ENCODE assay signal across 16 mouse cellular contexts in genomic region chr12:7962314-7962927, GRCm38 (mm10). TPM values are rescaled to one million over a fixed set of nuclear protein-coding genes. Genes with fewer than 3 reads are reported as not detected.
DNase-seq lines count a peak whose midpoint lies in the region; ATAC-seq and TF ChIP-seq lines count a peak whose summit lies in the region.
"Had no signal": no experiment of that assay in that cellular context is flagged by ENCODE, and none has a peak within 500 bp of the region (broad histone marks: within the 10 kb centered on the region; RNA-seq: fewer than 3 reads in every experiment).

No protein-coding gene starts in this region.

- no peak for DNase-seq in heart, adult 18-20 months
- peak; percentile 12 for DNase-seq in kidney, postnatal 10 days
- peak; percentile 95 for DNase-seq in 416B (ENCODE audit: low read depth)
- DNase-seq in embryonic facial prominence, embryonic 14.5 days (ENCODE audit: low spot score), result peak; percentile 63
- no peak for DNase-seq in Muller cell, postnatal 12 days (ENCODE audit: inconsistent ontology term)
- no peak for DNase-seq in gastrocnemius, adult 2 months
- DNase-seq: cerebellum, postnatal 25 days; kidney, adult 18-20 months; thymus, postnatal 4 days had no signal

- peak; percentile 81 for ATAC-seq in heart, embryonic 12.5 days (ENCODE audit: insufficient number of reproducible peaks, low FRiP score)
- no peak for ATAC-seq in kidney, embryonic 14.5 days (ENCODE audit: low FRiP score, low TSS enrichment)
- ATAC-seq in embryonic facial prominence, embryonic 14.5 days (ENCODE audit: low read depth), result no peak
- ATAC-seq: CD4-positive, CD25-positive, alpha-beta regulatory T cell, adult 4 months; midbrain, embryonic 15.5 days; Patski had no signal

- TF ChIP-seq CTCF in gastrocnemius, adult 2 months (IDR thresholded peaks at IDR 0.05), result no peak

- no peak overlapping the region for H3K9ac ChIP-seq in heart, embryonic 12.5 days
- H3K9ac ChIP-seq in kidney, embryonic 14.5 days (ENCODE audit: low read depth, low read length), result no peak overlapping the region
- no peak overlapping the region for H3K9ac ChIP-seq in embryonic facial prominence, embryonic 14.5 days (ENCODE audit: low read depth, low read length)
- H3K9ac ChIP-seq: midbrain, embryonic 15.5 days; neural tube, embryonic 12.5 days; stomach, embryonic 15.5 days had no signal

- no peak overlapping the region for H3K4me2 ChIP-seq in heart, embryonic 12.5 days
- no peak overlapping the region for H3K4me2 ChIP-seq in kidney, embryonic 14.5 days (replicated peaks; ENCODE audit: low read depth, low read length)
- peak overlapping the region; percentile 18; the same call in 1 of the 2 replicates for H3K4me2 ChIP-seq in embryonic facial prominence, embryonic 14.5 days (ENCODE audit: low read depth, low read length)
- H3K4me2 ChIP-seq: midbrain, embryonic 15.5 days; neural tube, embryonic 12.5 days; stomach, embryonic 15.5 days had no signal

- no peaks in the 10 kb centered on the region for H3K36me3 ChIP-seq in heart, embryonic 12.5 days
- H3K36me3 ChIP-seq in kidney, embryonic 14.5 days (ENCODE audit: control insufficient read depth, insufficient read depth, low read length), result no peaks in the 10 kb centered on the region
- H3K36me3 ChIP-seq in embryonic facial prominence, embryonic 14.5 days (ENCODE audit: control insufficient read depth, insufficient read depth, low read length), result no peaks in the 10 kb centered on the region
- H3K36me3 ChIP-seq: midbrain, embryonic 15.5 days; neural tube, embryonic 12.5 days; stomach, embryonic 15.5 days had no signal

- intact Hi-C loops in gastrocnemius, adult 2 months (cut with DNase I), result no loop called here

- 31% methylated on average over 5 of the region's 5 CpGs for WGBS in heart, embryonic 12.5 days
- WGBS in kidney, embryonic 14.5 days, result 51% methylated on average over 5 of the region's 5 CpGs
- 30% methylated on average over 5 of the region's 5 CpGs for WGBS in embryonic facial prominence, embryonic 14.5 days

- no peak overlapping the region for H3K4me3 ChIP-seq in heart, embryonic 12.5 days
- no peak overlapping the region for H3K4me3 ChIP-seq in kidney, embryonic 14.5 days (ENCODE audit: low read length)
- no peak overlapping the region for H3K4me3 ChIP-seq in embryonic facial prominence, embryonic 14.5 days (ENCODE audit: low read depth, low read length)
- no peak overlapping the region for H3K4me3 ChIP-seq in gastrocnemius, adult 2 months
- H3K4me3 ChIP-seq: midbrain, embryonic 15.5 days; neural tube, embryonic 12.5 days; stomach, embryonic 15.5 days had no signal

- no peaks in the 10 kb centered on the region for H3K27me3 ChIP-seq in heart, embryonic 12.5 days (replicated peaks)
- H3K27me3 ChIP-seq in kidney, embryonic 14.5 days (ENCODE audit: control insufficient read depth, insufficient read depth, low read length), result no peaks in the 10 kb centered on the region
- H3K27me3 ChIP-seq in embryonic facial prominence, embryonic 14.5 days (replicated peaks; ENCODE audit: control insufficient read depth, insufficient read depth, low read length), result no peaks in the 10 kb centered on the region
- H3K27me3 ChIP-seq: midbrain, embryonic 15.5 days; neural tube, embryonic 12.5 days; Patski; stomach, embryonic 15.5 days had no signal

- no peak overlapping the region for H3K27ac ChIP-seq in heart, embryonic 12.5 days (ENCODE audit: poor library complexity, severe bottlenecking)
- H3K27ac ChIP-seq in kidney, embryonic 14.5 days (ENCODE audit: low read depth, low read length), result no peak overlapping the region
- H3K27ac ChIP-seq in embryonic facial prominence, embryonic 14.5 days (replicated peaks; ENCODE audit: low read depth, low read length), result no peak overlapping the region
- H3K27ac ChIP-seq in gastrocnemius, adult 2 months, result no peak overlapping the region
- H3K27ac ChIP-seq: midbrain, embryonic 15.5 days; neural tube, embryonic 12.5 days; stomach, embryonic 15.5 days had no signal

- H3K4me1 ChIP-seq in heart, embryonic 12.5 days (replicated peaks), result peaks cover 23% of the 10 kb centered on the region; the same call in 1 of the 2 replicates
- no peaks in the 10 kb centered on the region for H3K4me1 ChIP-seq in kidney, embryonic 14.5 days (ENCODE audit: control insufficient read depth, insufficient read depth, low read length)
- H3K4me1 ChIP-seq in embryonic facial prominence, embryonic 14.5 days (ENCODE audit: control insufficient read depth, insufficient read depth, low read length), result no peaks in the 10 kb centered on the region
- H3K4me1 ChIP-seq: midbrain, embryonic 15.5 days; neural tube, embryonic 12.5 days; stomach, embryonic 15.5 days had no signal

- no peaks in the 10 kb centered on the region for H3K9me3 ChIP-seq in heart, embryonic 12.5 days (replicated peaks)
- H3K9me3 ChIP-seq in kidney, embryonic 14.5 days (ENCODE audit: control insufficient read depth, low read length), result no peaks in the 10 kb centered on the region
- H3K9me3 ChIP-seq in embryonic facial prominence, embryonic 14.5 days (ENCODE audit: control insufficient read depth, low read length), result no peaks in the 10 kb centered on the region
- H3K9me3 ChIP-seq: midbrain, embryonic 15.5 days; neural tube, embryonic 12.5 days; stomach, embryonic 15.5 days had no signal

RNA-seq across cellular contexts. Expression of gene Apob, which starts 15.0 kb away (rescaled TPM):
- 0.62 and 2.3 TPM in 2 replicates for polyA plus RNA-seq in heart, embryonic 12.5 days (2016; fragmentation: Nextera tagmentation; extraction: Ambion mirVana)
- not detected for total RNA-seq in heart, adult 18-20 months (2021)
- polyA plus RNA-seq in kidney, embryonic 14.5 days (2014; fragmentation: Nextera tagmentation; extraction: Ambion mirVana), result 0.22 TPM in 1 of 2 replicates, not detected in the other
- polyA plus RNA-seq in embryonic facial prominence, embryonic 14.5 days (2014; fragmentation: Nextera tagmentation; extraction: Ambion mirVana), result 0.04 and 0.05 TPM in 2 replicates
- under 1 TPM in 1 of 2 experiments, not detected in 1; 0.06 TPM for total RNA-seq in gastrocnemius, adult 2 months (2021)
- polyA plus RNA-seq: midbrain, embryonic 15.5 days had no signal

Comparison
In these comparisons a context has a peak if more than half of its experiments do, and no peak if none do; other contexts are left out.
1. DNase-seq: peak in kidney, postnatal 10 days (single experiment), 416B (single experiment) and embryonic facial prominence, embryonic 14.5 days (single experiment); none in heart, adult 18-20 months (0 of 2), Muller cell, postnatal 12 days (single experiment) and gastrocnemius, adult 2 months (single experiment).